Mouse (Mus musculus) G1E (cell line): Measurements from ENCODE around the gene 4931409K22Rik.

ENCODE experiments used
- CTCF ChIP-seq: IDR thresholded peaks from 2 replicates; pipeline ENCODE4 v1.5.1; 2012; ENCODE audit warnings: low read depth, low read length, inconsistent platforms, mixed read lengths
- GATA1 ChIP-seq: IDR thresholded peaks from 2 replicates; pipeline ENCODE4 v1.6.1; 2012; ENCODE audit warnings: borderline replicate concordance, low read length, inconsistent platforms, mixed read lengths
- POLR2AphosphoS5 ChIP-seq: IDR thresholded peaks from 2 replicates; pipeline ENCODE4 v1.6.1; 2012; ENCODE audit warnings: low read depth, low read length, inconsistent platforms; ENCODE audit not compliant: insufficient replicate concordance
- TAL1 ChIP-seq: conservative IDR thresholded peaks from 2 replicates; pipeline ENCODE4 v1.6.1; 2012; ENCODE audit warnings: low read depth, low read length, inconsistent platforms, mixed read lengths

DNA sequence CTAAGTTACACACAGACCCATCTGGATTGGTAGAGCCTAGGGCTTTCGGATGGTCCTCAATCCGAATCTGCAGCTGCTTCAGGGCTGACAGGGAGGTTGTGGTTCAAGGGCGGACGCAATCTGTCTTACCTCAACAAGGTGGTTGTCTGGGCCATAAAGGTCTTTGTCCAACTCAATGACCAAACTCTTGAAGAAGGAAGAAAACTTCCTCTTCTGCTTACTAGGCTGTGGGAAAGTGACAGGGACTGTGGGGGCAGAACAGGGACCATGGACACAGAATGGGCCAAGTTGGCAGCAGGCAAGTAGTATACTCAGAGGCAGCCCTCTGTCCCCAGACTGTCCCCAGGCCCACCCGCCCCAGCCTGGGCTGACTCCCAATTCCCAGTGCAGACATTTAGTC lies 38.7 kb upstream of the 4931409K22Rik start:
- no peak for TF ChIP-seq CTCF
- TF ChIP-seq TAL1, result no peak
- TF ChIP-seq GATA1, result no peak
- TF ChIP-seq POLR2AphosphoS5, result no peak
